Mouse (Mus musculus) liver, embryonic 14.5 days (tissue): ENCODE measurements at regions not wholly inside any gene's neighbourhood (a gene's known extent, or its start where the extent isn't known, plus 50 kb on each side); places are given as distances from the start of the nearest gene placed in this dataset.

Experiments used
- ATAC-seq: fragments of 200-750 bp; cut with Nextera tagmentation; 2 replicates; pipeline ENCODE4 v1.8.0; 2017; ENCODE audit warnings: moderate number of reproducible peaks, mild to moderate bottlenecking, moderate library complexity; ENCODE audit not compliant: insufficient read depth
- DNase-seq, 3 experiments: peaks; one replicate each; pipeline ENCODE4 v3.0.0-alpha.2; 2012 to 2013; ENCODE audit warnings: low read depth in 3 of 3, low spot score in 3 of 3
- H3K27ac ChIP-seq: fragments of 300-500 bp; sonication (generic); 2 replicates; pipeline ENCODE4 v1.5.1; 2014; ENCODE audit warnings: moderate library complexity, mild to moderate bottlenecking, control low read depth, inconsistent platforms
- H3K27me3 ChIP-seq: fragments of 300-500 bp; sonication (generic); 2 replicates; pipeline ENCODE4 v1.6.1; 2014; ENCODE audit warnings: mild to moderate bottlenecking, low read length, moderate library complexity; ENCODE audit not compliant: control insufficient read depth, insufficient read depth
- H3K36me3 ChIP-seq: fragments of 300-500 bp; sonication (generic); replicated peaks from 2 replicates; pipeline ENCODE4 v1.6.1; 2014; ENCODE audit warnings: low read depth; ENCODE audit not compliant: control insufficient read depth, insufficient read depth
- H3K4me1 ChIP-seq, 2 experiments: fragments of 200-500 bp in 1 of 2; fragments of 300-500 bp in 1 of 2; sonication (generic) in 1 of 2; replicated peaks; 2 replicates each; pipeline ENCODE4 v1.6.1; 2012 to 2014; ENCODE audit warnings: antibody characterized with exemption in 1 of 2, inconsistent platforms in 1 of 2, low read length in 1 of 2; ENCODE audit not compliant: control insufficient read depth in 2 of 2, insufficient read depth in 2 of 2
- H3K4me2 ChIP-seq: fragments of 300-500 bp; sonication (generic); 2 replicates; pipeline ENCODE4 v1.6.1; 2014; ENCODE audit warnings: low read depth, mild to moderate bottlenecking, control low read depth, moderate library complexity
- H3K4me3 ChIP-seq, 2 experiments: fragments of 200-500 bp in 1 of 2; fragments of 300-500 bp in 1 of 2; sonication (generic) in 1 of 2; 2 replicates each; pipeline ENCODE4 v1.5.1; 2012 to 2014; ENCODE audit warnings: low read depth in 2 of 2, low read length in 2 of 2, mild to moderate bottlenecking in 2 of 2, control low read depth in 1 of 2, inconsistent platforms in 1 of 2, moderate library complexity in 1 of 2; ENCODE audit not compliant: insufficient read depth in 1 of 2
- H3K9ac ChIP-seq: fragments of 300-500 bp; sonication (generic); replicated peaks from 2 replicates; pipeline ENCODE4 v1.6.1; 2014; ENCODE audit warnings: mild to moderate bottlenecking, control low read depth, moderate library complexity
- H3K9me3 ChIP-seq: fragments of 300-500 bp; sonication (generic); 2 replicates; pipeline ENCODE4 v1.6.1; 2016; ENCODE audit warnings: low read length, mixed read lengths; ENCODE audit not compliant: control insufficient read depth
- CTCF ChIP-seq: IDR thresholded peaks from 2 replicates; pipeline ENCODE4 v1.5.1; 2016; ENCODE audit warnings: antibody characterized with exemption, low read depth, control low read depth
- EP300 ChIP-seq: IDR thresholded peaks from 2 replicates; pipeline ENCODE4 v1.6.1; 2016; ENCODE audit warnings: antibody characterized with exemption, low read depth
- WGBS: fragments of 180-500 bp; shearing (Covaris S2); extraction: QIAGEN DNeasy Blood & Tissue Kit; methylation state at CpG from one replicate; pipeline ENCODE4 v1.1.7; 2014; ENCODE audit not compliant: insufficient replicate concordance; 5-methylcytosine and 5-hydroxymethylcytosine counted together

DNA sequence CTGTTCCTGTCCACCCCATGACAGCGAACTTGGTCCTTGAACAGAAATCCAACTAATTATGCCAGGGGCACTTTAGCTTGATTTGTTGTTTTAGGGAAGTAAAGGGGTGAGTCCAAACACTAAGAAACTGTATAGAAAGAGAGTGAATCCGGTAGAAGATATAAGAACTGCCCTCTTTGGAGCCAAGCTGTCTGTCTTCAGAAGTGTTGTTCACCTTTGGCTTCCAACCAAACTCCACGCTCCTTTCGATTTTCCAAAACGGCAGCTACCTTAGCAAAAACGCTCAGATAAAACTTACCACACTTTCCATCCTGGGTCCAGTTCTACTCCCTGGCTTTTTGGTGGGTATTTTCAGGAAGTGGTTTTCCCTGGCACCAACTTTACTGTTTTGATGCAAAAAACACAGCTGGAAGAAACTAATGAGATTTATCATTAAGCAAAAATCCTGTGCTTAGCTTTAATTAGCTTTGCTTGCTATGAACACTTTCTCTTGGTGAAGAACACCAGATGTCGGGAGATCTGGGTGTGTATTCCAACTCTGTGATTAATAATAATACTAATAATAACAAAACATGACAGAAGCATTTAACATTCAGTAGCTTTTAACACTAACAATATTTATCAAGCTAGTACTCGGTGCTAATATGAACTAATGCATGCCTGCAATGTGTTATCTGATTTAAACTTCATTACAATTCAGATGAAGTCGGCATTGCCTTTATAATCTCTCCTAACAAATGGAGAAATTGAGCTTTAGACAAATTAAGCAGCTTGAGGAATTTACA lies 365.3 kb downstream of the Ets1 start:
- H3K27ac ChIP-seq, result no peak overlapping the region
- DNase-seq (no peak), ATAC-seq (no peak)
- no peaks in the 10 kb centered on the region for H3K27me3 ChIP-seq
- H3K36me3 ChIP-seq, result no peaks in the 10 kb centered on the region
- H3K9me3 ChIP-seq, result no peaks in the 10 kb centered on the region
- H3K9ac ChIP-seq, result no peak overlapping the region
- TF ChIP-seq EP300 (no peak), CTCF (no peak)
- no peak overlapping the region for H3K4me3 ChIP-seq
- 48% methylated on average over 9 of the region's 9 CpGs for WGBS
- no peak overlapping the region for H3K4me2 ChIP-seq
- H3K4me1 ChIP-seq, result no peaks in the 10 kb centered on the region

DNA sequence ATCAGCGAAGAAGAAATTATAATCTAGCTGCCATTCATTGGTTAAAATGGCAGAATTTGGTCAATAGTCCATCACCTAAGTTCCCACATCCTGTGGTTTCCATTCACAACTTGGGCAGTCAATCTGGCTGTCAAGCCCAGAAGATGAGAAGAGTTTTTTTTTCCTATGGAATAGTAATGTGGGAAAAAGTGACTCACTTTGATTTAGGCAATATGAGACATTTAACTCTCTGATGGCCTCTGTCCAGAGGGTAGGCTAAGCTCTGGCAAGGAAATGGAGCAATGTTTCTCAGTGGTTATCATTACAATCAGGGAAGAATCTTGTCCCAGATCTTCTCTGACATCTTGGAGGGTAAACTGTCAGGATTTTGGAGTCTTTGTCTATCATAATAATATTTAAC lies 367.9 kb downstream of the Ets1 start:
- Histone ChIP-seq H3K27me3 (no peaks in the 10 kb centered on the region), H3K4me1 (no peaks in the 10 kb centered on the region; a peak in 1 of 4 replicates), H3K4me2 (no peak overlapping the region), H3K36me3 (no peaks in the 10 kb centered on the region), H3K27ac (no peak overlapping the region), H3K9me3 (no peaks in the 10 kb centered on the region), H3K9ac (no peak overlapping the region), H3K4me3 (no peak overlapping the region)
- TF ChIP-seq CTCF, result no peak
- ATAC-seq, result no peak
- DNase-seq, result no peak
- 63% methylated on average over 1 of the region's 1 CpGs for WGBS

DNA sequence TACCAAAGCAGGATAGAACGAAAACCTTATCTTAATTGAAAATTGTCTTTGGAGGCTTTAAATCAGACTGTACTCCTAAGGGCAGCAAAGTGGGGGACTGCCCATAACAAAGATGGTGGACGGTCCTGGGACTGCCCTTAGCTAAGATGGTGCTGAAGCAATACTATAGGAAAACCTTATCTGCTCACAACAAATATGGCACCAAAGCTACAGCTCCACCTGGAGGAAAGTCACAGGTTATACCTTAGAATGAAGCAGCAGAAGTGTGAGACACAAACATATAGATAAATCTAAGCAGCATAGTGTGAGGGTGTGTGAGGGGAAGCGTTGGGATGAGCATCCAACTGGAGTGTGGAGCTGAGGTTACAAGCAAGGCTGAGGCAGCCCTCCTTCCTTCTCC lies 368.5 kb downstream of the Ets1 start:
- Histone ChIP-seq H3K4me2 (no peak overlapping the region), H3K36me3 (no peaks in the 10 kb centered on the region), H3K4me1 (no peaks in the 10 kb centered on the region; a peak in 1 of 4 replicates), H3K27ac (no peak overlapping the region), H3K27me3 (no peaks in the 10 kb centered on the region), H3K4me3 (no peak overlapping the region), H3K9ac (no peak overlapping the region), H3K9me3 (no peaks in the 10 kb centered on the region)
- no peak for DNase-seq
- 59% methylated on average over 3 of the region's 3 CpGs for WGBS
- TF ChIP-seq EP300 (no peak), CTCF (no peak)
- no peak for ATAC-seq

DNA sequence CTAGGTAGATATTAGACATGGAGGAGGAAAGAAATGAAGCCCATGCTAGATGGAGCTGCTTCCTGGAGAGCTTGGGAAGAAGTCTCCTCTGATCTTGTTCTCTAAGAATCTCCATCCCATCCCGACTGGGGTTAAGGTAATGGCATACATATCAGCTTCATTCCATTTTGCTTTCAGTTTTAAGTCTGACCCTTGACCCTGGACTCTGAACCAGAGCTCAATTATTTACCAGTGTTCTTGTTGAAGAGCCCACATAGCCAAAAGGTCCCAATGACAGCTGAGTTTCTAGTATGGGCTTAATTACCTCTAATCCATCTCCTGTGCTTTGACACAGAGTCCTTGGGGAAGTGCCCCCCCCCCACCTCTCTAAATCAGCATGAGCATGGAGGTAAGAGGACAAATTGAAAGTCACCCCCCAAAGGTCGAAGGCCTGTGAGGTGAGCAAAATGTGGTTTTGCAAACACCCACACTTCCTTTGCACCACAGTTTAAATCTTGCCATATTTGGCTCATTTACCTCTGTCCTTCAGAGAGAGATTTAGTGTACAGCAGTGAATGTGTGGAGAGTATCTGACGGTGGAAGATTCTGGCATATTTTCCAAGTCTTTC lies 371.5 kb downstream of the Ets1 start:
- WGBS, result 54% methylated on average over 3 of the region's 3 CpGs

DNA sequence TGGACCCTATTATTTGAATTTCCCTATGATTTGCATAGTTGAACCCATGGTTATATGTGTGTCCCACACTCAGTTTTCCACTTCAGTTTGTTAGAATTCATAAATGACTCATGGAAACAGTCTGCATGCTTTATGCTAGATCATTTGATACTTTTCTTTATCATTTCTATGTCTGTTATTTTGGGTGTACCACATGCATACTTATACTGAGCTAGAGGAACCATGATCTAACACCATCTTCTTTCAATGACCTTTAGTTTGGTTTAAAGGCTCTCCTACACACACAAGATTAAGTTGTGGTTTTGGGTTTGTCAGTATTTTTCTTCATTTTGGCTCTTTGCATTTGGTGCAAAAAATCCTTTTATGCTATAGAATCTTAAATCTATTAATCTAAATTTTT lies 375.2 kb downstream of the Ets1 start:
- H3K4me1 ChIP-seq, result no peaks in the 10 kb centered on the region; a peak in 1 of 4 replicates
- DNase-seq (no peak), ATAC-seq (no peak)
- TF ChIP-seq EP300, result no peak
- no peak for TF ChIP-seq CTCF
- no peak overlapping the region for H3K9ac ChIP-seq
- no peak overlapping the region for H3K4me2 ChIP-seq
- no peaks in the 10 kb centered on the region for H3K36me3 ChIP-seq
- H3K27ac ChIP-seq, result no peak overlapping the region
- H3K9me3 ChIP-seq, result no peaks in the 10 kb centered on the region
- H3K4me3 ChIP-seq, result no peak overlapping the region
- no peaks in the 10 kb centered on the region for H3K27me3 ChIP-seq

More for the DNA sequence above, 371.5 kb downstream of the Ets1 start:
- no peaks in the 10 kb centered on the region for H3K27me3 ChIP-seq
- no peaks in the 10 kb centered on the region; a peak in 1 of 4 replicates for H3K4me1 ChIP-seq
- TF ChIP-seq CTCF, result no peak
- no peak for TF ChIP-seq EP300
- ATAC-seq (no peak), DNase-seq (peak in 1 of 3 experiments; percentile 0)
- no peak overlapping the region for H3K4me2 ChIP-seq
- H3K36me3 ChIP-seq, result no peaks in the 10 kb centered on the region
- H3K27ac ChIP-seq, result no peak overlapping the region
- no peaks in the 10 kb centered on the region for H3K9me3 ChIP-seq
- no peak overlapping the region for H3K9ac ChIP-seq
- no peak overlapping the region for H3K4me3 ChIP-seq
